Mouse (Mus musculus) regulatory T cell (primary cell): ENCODE data around the gene Cldn12.

Experiments
- in situ Hi-C: fragments of 300-600 bp; cut with MboI, MseI; formaldehyde crosslinking; loops from one replicate; pipeline ENCODE4 v1.15.1; 2025; ENCODE audit warnings: high pct_unique_total_duplicates

Cldn12 gene

GRCm38 (mm10) chr5:5514196-5515076 lies at the start of gene Cldn12:
Cldn12 (minus strand) TSS chr5:5514958.
- in situ Hi-C loops = no loop called here

DNA sequence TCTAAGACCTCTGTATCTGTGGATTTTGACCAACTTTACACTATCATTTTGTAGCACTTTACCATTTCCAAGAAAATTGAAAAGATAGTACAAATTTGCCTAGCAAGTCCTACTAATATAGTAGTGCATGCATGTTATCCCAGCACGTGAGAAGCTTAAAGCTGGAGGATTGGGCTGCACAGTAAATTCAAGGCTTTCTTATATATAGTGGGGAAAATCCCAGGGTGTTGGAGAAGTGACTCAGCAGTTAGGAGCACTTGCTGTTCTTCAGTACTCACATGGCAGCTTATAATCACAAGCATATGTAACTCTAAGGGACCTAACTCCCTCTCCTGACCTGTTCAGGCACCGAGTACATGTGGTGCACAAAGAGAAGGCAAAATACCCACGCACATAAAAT lies 47.7 kb upstream of the Cldn12 start:
- in situ Hi-C loops = no loop called here

DNA sequence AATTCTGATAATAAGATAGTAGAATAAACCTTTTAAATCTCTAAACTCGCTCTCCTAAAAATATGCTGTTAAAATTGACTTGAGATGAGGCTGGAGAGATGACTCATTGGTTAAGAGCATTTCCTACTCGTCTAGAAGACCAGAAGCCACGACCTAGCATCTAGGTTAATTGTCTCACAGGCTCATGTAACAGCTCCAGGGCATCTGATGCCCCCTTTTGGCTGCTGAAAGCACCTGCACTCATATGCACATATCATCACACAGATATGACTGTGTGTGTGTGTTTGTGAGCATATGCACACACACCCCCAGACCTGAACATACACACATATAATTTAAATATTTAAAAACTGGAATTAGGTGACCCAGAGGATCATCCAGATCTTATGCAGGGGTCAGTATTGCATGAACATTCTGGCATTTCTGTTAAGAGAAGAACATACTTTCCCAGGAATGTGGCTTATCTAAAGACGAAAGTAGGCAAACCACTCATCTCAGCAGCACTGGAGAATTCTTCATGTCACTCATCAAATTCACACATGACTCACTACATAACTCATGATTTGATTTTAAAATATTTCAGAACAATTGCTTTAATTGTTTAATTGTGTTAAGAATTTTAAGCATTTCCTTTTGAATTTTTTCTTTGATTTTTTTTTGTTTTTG lies 46.4 kb upstream of the Cldn12 start:
- in situ Hi-C loops = no loop called here

DNA sequence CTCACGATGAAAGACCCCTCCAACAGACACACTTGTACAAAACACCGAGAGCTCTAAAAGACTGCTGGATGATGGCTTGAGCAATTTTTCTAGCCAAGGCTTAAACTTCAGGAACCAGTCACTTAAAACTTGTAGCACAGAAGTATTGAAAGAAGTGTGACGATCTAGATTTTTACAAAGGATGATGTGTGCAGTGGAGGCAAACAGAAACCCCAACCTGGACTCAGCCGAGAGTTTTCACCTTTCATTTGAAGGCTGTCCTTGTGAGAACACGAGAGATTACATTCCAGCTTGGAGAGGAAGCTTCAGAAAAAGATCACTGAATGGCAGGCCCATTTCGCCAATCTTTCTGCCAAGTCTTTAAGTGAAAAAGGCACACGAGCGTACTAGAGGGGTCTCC lies 45.0 kb upstream of the Cldn12 start:
- in situ Hi-C loops = no loop called here

DNA sequence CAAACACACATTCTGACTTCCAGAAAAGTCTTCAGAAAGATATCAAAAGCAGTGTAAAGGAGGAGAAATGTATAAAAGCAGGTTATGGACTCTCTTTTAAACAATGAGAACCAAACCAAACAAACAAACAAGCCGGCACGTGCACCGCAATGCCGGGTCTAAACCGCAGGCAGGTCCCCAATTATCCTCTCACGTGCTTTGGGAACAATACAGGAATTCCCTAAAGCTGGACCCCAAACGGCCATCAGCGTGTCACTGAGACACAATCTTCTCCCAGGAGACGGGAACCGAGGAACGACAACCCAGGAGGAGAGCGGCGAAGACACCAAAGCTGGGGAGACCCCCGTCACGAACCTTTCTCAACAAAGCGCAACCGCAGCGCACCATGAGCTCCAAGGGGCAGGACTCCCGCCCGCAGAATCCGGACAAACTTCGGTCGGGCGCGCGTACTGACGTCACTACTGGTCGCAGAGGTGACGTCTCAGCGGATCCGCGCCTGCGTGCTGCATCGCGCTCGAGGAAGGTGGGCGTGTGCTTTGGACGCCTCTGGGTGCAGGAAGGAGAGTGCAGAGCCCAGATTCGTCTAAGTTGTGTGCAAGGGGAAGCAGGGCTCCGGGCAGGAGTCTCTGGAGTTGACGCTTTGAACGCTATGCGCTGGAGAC lies 44.5 kb upstream of the Cldn12 start, which contains the start of gene Gtpbp10:
TSS of gene Gtpbp10 (minus strand) at position 460 of the 662 bp plus-strand sequence.
- in situ Hi-C loops = no loop called here

DNA sequence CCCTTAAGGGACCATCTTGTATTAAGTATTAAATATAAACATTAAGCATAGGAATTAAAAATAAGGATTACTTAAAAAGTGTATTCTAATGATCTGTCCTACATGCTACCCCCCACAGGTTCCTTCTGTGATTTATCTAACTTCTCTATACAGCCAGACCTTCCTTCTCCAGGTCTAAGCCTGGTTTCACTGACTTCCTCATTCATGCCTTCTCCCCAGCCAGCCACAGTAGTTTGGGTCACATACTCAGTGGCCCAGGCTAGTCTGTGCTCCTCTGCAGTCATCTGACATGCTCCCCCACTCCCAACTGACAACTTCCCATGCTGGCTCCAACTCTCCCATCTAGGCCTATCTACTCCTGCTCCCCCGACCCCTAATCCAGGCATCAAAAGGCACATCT lies 36.4 kb upstream of the Cldn12 start:
- in situ Hi-C loops = no loop called here

- in situ Hi-C loops = no loop called here
These were observed 25.6 kb upstream of the Cldn12 start for GRCm38 (mm10) chr5:5540385-5540784.

GRCm38 (mm10) chr5:5539771-5540170 lies 25.0 kb upstream of the Cldn12 start:
- in situ Hi-C loops = no loop called here

GRCm38 (mm10) chr5:5536131-5536530 lies 21.4 kb upstream of the Cldn12 start:
- in situ Hi-C loops = no loop called here

DNA sequence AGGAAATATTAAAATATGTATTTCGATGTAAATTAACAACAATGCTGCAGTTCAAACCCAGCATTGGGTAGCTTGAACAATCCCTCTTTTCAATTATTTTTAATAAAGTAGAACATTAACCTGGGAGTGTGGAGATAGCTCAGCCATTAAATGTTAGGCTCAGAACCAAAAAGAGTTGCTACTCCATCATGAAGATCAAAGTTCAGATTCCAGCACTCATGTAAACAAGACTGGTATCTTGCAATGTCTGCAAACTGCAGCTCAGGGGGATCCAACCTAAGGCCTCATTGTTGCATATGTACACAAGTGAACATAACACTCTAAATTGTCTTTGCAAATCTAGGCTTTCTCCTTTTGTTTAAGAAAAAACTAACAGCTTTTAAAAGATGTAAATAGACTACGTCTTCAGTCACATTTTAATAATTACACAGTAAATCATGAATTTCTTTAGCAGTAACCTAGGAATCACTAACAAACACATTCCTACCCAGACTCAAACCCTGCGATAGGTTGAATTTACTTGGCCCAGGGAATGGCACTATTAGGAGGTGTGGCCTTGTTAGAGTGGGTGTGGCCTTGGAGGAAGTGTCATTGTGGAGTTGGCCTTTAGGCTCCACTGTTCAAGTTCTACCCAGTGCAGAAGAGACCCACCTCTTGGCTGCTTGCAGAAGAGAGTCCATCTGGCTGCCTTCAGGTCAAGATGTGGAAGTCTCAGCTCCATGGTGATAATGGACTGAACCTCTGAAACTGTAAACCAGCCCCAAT lies 19.1 kb upstream of the Cldn12 start:
- in situ Hi-C loops = no loop called here

GRCm38 (mm10) chr5:5515411-5515810 lies 653 bp upstream of the Cldn12 start:
- in situ Hi-C loops = no loop called here

GRCm38 (mm10) chr5:5511401-5511800 lies 3.4 kb downstream of the Cldn12 start:
- in situ Hi-C loops = no loop called here

- in situ Hi-C loops = no loop called here
These were observed 3.8 kb downstream of the Cldn12 start for GRCm38 (mm10) chr5:5510989-5511388.

GRCm38 (mm10) chr5:5510304-5510887 lies 4.4 kb downstream of the Cldn12 start:
- in situ Hi-C loops = no loop called here

DNA sequence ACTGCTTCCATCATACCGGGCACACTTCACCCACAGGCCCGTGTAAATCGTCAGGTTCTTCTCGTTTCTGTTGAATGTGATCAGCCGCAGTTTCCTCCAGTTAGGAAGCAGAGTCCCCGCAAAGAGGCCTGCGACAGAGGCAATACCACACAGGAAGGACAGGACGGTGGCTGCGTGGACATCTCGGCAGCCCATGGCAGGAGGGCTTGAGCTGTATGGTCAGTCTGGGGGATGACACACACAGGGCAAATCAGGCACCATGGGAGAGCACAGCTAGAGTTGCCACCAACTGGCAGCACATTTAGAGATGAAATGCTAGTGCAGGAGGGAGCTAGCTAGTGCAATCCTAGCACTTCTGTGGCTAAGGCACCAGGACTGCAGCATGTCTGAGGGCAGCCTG lies 6.5 kb downstream of the Cldn12 start:
- in situ Hi-C loops = no loop called here

- in situ Hi-C loops = no loop called here
These were observed 7.0 kb downstream of the Cldn12 start for GRCm38 (mm10) chr5:5507701-5508225.

GRCm38 (mm10) chr5:5504456-5504855 lies 10.3 kb downstream of the Cldn12 start:
- in situ Hi-C loops = no loop called here

- in situ Hi-C loops = no loop called here
These were observed 11.4 kb downstream of the Cldn12 start for GRCm38 (mm10) chr5:5503381-5503780.

DNA sequence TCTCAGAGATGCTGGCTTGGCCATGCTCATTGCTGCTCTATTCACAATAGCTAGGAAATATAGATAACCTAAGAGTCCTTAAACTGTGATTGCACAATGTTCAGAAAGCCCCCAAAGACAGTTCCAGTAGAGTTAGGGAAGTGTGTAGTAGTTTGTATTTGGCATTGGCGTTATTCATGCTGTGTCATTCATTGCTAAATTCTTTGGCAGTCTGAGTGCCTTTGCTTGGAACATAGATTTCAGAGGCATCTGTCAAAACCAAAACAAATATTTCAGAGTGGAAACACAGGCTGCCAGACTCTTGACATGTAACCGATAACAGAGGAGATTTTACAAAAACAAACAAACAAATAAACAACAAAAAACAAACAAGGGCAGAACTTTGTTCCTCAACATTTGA lies 13.2 kb downstream of the Cldn12 start:
- in situ Hi-C loops = no loop called here

- in situ Hi-C loops = loop anchor here (5.0 kb wide), 1 partner anchor 256 kb away; no protein-coding TSS in a partner anchor
These were observed 18.4 kb downstream of the Cldn12 start for GRCm38 (mm10) chr5:5496393-5496792.

GRCm38 (mm10) chr5:5495042-5495441 lies 19.7 kb downstream of the Cldn12 start:
- in situ Hi-C loops = loop anchor here (5.0 kb wide), 1 partner anchor 257 kb away; no protein-coding TSS in a partner anchor
